Mouse (Mus musculus) kidney, adult 2 months (tissue): Measurements from ENCODE around the gene Bmper.

ENCODE experiments used
- CTCF ChIP-seq: fragments of 200-500 bp; conservative IDR thresholded peaks from 2 replicates; pipeline ENCODE4 v1.5.1; 2011; ENCODE audit warnings: low read depth, mild to moderate bottlenecking, control low read depth, low read length, moderate library complexity, mixed read lengths; ENCODE audit not compliant: insufficient read depth, insufficient read length
- POLR2A ChIP-seq: fragments of 200-500 bp; IDR thresholded peaks from one replicate; pipeline ENCODE4 v1.6.1; 2011; ENCODE audit warnings: low read depth, low read length, control low read depth

GRCm38 (mm10) chr9:23284940-23285460, 62.1 kb downstream of the Bmper start:
- TF ChIP-seq POLR2A (no peak), CTCF (no peak)
